Mouse (Mus musculus) thymus, postnatal 25 days (tissue): Measurements from ENCODE around the gene Hdgf.
A peak's percentile ranks its signal among the peaks of the same experiment; 100 is the strongest.

ENCODE experiments used
- DNase-seq: peaks from one replicate; pipeline ENCODE4 v3.0.0; 2022

Gene Hdgf

GRCm38 (mm10) chr3:87947056-87947810 lies 41.1 kb downstream of the Hdgf start:
- DNase-seq: no peak

- DNase-seq: no peak
Measured at GRCm38 (mm10) chr3:87947811-87948199, 41.7 kb downstream of the Hdgf start.

GRCm38 (mm10) chr3:87948378-87949265 lies 42.5 kb downstream of the Hdgf start, which contains the start of gene Crabp2:
Gene Crabp2, plus strand, starts transcription at chr3:87948666.
- DNase-seq: no peak

GRCm38 (mm10) chr3:87949266-87949954 lies 43.3 kb downstream of the Hdgf start:
- DNase-seq: no peak

- no peak for DNase-seq
Measured at GRCm38 (mm10) chr3:87949955-87950515, 43.9 kb downstream of the Hdgf start.

- no peak for DNase-seq
Measured at GRCm38 (mm10) chr3:87951946-87952345, 45.8 kb downstream of the Hdgf start.

GRCm38 (mm10) chr3:87952440-87952839 lies 46.3 kb downstream of the Hdgf start:
- DNase-seq: no peak

- DNase-seq: no peak
Measured at GRCm38 (mm10) chr3:87958056-87958455, 51.9 kb downstream of the Hdgf start.

GRCm38 (mm10) chr3:87958476-87958875 lies 52.4 kb downstream of the Hdgf start:
- DNase-seq: no peak

GRCm38 (mm10) chr3:87958967-87959366 lies 52.8 kb downstream of the Hdgf start:
- no peak for DNase-seq

GRCm38 (mm10) chr3:87959371-87959770 lies 53.2 kb downstream of the Hdgf start:
- no peak for DNase-seq

- no peak for DNase-seq
Measured at GRCm38 (mm10) chr3:87960191-87960585, 54.1 kb downstream of the Hdgf start.

- DNase-seq: peak; percentile 70
Measured at GRCm38 (mm10) chr3:87960586-87961191, 54.6 kb downstream of the Hdgf start.
